Mouse (Mus musculus) left cerebral cortex, postnatal 10 days (tissue): Measurements from ENCODE around the gene Rundc1. TPM values are rescaled to one million over a fixed set of nuclear protein-coding genes. Genes with fewer than 3 reads are reported as not detected.

Experiments
- DNase-seq, 2 experiments: peaks; one replicate each; pipeline ENCODE4 v3.0.0; 2021 to 2022; ENCODE audit warnings: low spot score in 2 of 2, mixed read lengths in 1 of 2; ENCODE audit errors: extremely low spot score in 1 of 2
- intact Hi-C: fragments of 180-260 bp; cut with DNase I; formaldehyde crosslinking; loops from one replicate; pipeline ENCODE4 v1.15.1; 2025
- microRNA-seq: library from miRNA; unstranded; fragments of <30 nt; microRNA quantifications from one replicate; pipeline ENCODE4 v1.2.0, GENCODE M21; 2022
- total RNA-seq, 2 experiments: library from RNA; stranded (reverse); gene quantifications; 2 replicates each; pipeline ENCODE4 v1.2.3; 2021

The Rundc1 gene
- total RNA-seq, 2 experiments from 2014 or later, result 24.4 to 26.0 TPM

DNA sequence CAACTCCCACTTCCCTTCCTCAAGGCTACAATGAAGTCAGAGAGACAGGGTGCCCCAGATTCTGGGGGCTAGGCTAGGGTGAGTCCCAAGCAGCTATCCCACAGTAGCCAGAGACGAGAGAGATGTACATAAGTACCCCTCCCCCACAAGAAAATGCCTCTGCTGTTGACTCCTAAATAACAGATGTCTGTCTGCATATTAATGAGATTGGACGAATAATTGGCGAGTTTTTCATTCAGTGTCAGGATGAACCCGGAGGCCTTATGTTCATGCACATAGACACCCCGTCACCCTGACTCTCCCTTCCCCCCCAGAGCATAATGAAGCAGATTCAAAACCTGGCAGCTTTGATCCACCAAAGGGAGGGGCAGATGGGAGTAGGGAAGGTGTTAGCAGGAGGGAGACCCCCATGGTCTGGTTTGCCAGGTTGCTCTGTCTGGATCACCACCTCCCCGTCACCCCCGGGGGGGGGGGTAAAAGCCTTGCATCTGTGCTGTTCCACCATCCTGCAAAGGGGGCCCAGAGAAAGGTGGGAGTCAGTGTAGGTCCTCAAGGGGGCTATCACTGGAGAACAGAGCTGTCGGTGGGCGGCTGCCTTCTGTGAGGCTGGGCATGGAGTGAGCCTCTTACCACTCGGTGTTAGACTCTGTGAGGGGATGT, 52.8 kb downstream of the Rundc1 start:
- intact Hi-C loops, result no loop called here
- DNase-seq, result no peak

DNA sequence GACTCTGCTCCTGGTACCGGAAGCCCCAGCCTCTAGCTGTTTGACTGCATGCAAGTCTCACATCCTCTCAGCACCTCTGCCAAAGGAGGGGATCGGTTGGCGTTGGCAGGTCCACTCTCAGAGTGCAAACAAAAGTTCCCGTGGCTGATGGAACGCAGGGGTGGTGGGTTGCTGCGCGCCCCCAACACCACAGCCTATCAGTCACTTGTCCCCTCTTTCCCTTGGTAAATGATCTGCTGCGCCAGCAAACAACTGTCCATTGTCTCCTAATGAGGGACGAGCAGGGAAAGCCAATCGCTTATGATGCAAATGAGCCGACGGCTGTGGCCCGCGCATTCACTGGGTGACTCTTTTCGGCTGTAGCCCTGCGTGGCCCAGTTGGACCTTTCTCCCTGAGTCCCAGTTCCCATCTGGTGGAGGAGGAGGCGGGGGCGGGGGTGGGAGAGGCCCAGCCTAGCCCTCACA, 54.3 kb downstream of the Rundc1 start:
- DNase-seq, result no peak
- intact Hi-C loops, result no loop called here

DNA sequence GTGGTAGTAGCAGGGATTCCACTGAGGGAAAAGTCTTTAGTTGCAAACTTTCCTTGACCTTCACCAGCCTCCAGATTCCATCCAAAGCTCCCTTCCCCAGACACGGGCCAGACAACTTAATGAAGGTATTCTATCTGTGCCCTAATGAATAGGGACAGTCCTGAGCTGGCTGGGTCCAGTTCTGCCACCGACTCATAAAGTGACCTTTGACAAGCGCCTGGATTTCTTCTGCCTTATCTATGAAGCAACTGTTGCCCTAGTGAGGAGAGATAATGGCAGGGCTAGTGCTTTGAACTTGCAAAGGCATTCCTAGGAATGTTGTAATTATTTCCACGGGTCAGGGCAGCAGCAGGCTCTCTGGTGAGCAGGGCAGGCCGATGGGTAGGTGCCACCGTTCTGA, 56.0 kb downstream of the Rundc1 start:
- intact Hi-C loops, result no loop called here
- DNase-seq, result no peak

DNA sequence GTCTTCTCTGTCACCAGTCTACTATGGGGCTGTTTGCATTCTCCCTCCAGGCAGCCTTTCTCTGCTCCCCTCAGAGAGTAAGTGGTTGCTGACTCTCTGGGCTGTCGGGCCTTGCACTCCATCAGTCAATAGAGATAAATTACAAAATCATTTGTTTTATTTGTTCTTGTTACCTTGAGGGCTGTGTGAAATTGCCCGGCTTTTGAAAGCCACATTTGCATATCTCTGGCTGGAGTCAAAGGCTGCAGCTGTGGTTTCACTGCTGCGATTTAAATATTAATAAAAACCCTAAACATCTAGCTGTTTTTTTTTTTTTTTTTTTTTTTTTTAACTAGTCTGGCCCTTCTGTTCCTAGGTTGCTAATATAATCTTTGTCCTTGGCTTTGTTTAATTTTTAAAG, 58.9 kb downstream of the Rundc1 start:
- intact Hi-C loops, result no loop called here

DNA sequence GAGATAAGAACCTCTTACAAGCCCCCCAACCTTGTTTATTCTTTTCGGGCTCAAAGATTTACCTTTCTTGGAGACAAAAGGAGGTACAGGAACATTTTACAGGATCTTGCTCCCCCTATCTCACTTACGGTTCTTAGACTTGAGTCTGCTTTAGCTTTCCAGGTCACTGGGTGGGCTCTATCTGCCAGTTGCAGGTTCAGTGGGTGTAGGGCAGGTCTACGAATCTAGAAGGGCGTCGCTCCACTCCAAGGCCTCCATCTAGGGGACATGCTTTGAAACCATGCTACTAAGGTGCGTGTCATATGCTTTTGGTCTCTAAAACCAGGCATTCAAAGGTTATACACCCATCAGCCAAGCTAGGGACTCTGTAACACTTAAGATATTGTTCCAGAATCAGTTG, 59.4 kb downstream of the Rundc1 start:
- DNase-seq, result no peak
- intact Hi-C loops, result no loop called here

More for the DNA sequence above, 58.9 kb downstream of the Rundc1 start:
- no peak for DNase-seq

DNA sequence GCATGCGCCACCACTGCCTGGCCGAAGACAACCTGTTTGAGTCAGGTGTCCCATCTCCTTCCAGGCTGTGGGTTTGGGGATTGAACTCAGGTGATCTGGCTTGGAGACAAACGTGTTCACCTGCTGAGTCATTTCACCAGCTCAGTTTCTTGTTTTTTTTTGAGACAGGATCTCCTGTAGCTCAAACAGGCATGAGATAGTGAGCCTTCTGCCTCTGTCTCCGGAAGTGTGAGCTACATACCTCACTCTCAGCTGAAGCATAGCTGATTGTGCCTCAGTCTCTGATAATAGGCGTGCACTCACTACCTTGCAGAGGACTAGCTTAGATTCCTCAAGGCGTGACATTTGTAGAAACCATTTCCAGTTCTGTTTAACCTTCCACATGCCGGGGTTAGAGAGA, 59.9 kb downstream of the Rundc1 start:
- intact Hi-C loops, result no loop called here
- DNase-seq, result no peak

Small RNA genes within 50 kb of the gene (microRNA-seq; reads per million reads assigned to microRNA genes)
- gene Mir6929, result not detected

Other genes starting within 250 kb of the Rundc1 start
- under 1 TPM in 1 of 2 experiments, not detected in 1; 0.41 TPM for gene Ccr10, start 249.6 kb upstream of the Rundc1 start, total RNA-seq
- gene Ezh1, start 198.6 kb upstream of the Rundc1 start, total RNA-seq, result 10 to 100 TPM; 26.4 to 28.3 TPM
- 10 to 100 TPM; 57.4 to 59.1 TPM for gene Ramp2, start 179.1 kb upstream of the Rundc1 start, total RNA-seq
- gene Vps25, start 171.4 kb upstream of the Rundc1 start, total RNA-seq, result 10 to 100 TPM; 80.9 to 82.0 TPM
- 1 to 10 TPM; 4.2 to 4.5 TPM for gene Wnk4, start 164.5 kb upstream of the Rundc1 start, total RNA-seq
- under 1 TPM; 0.15 to 0.41 TPM for gene Cntd1, start 146.1 kb upstream of the Rundc1 start, total RNA-seq
- gene Coa3, start 146.0 kb upstream of the Rundc1 start, total RNA-seq, result 100 to 1,000 TPM in 1 of 2 experiments, 10 to 100 TPM in 1; 95.7 to 101 TPM
- 100 to 1,000 TPM; 174 to 188 TPM for gene Becn1, start 122.8 kb upstream of the Rundc1 start, total RNA-seq
- gene Psme3, start 108.9 kb upstream of the Rundc1 start, total RNA-seq, result 100 to 1,000 TPM; 100 to 108 TPM
- 1 to 10 TPM; 3.2 to 3.4 TPM for gene Aoc2, start 100.0 kb upstream of the Rundc1 start, total RNA-seq
- gene Aoc3, start 94.5 kb upstream of the Rundc1 start, total RNA-seq, result 1 to 10 TPM; 1.4 to 2.0 TPM
- not detected for gene G6pc, start 57.5 kb upstream of the Rundc1 start, total RNA-seq
- gene Aarsd1, start 7.5 kb upstream of the Rundc1 start, total RNA-seq, result 10 to 100 TPM; 45.1 to 45.2 TPM
- 1 to 10 TPM; 6.4 to 6.9 TPM for gene Gm27029, start 289 bp upstream of the Rundc1 start, total RNA-seq
- 1 to 10 TPM; 3.4 TPM for gene Ptges3l, start 248 bp downstream of the Rundc1 start, total RNA-seq
- 10 to 100 TPM; 49.9 to 58.1 TPM for gene Rpl27, start 17.2 kb downstream of the Rundc1 start, total RNA-seq
- gene Ifi35, start 23.3 kb downstream of the Rundc1 start, total RNA-seq, result 1 to 10 TPM; 1.8 to 2.8 TPM
- 100 to 1,000 TPM; 111 to 115 TPM for gene Rnd2, start 39.9 kb downstream of the Rundc1 start, total RNA-seq
- gene Vat1, start 41.1 kb downstream of the Rundc1 start, total RNA-seq, result 10 to 100 TPM; 50.3 to 54.3 TPM
- gene Brca1, start 126.9 kb downstream of the Rundc1 start, total RNA-seq, result 1 to 10 TPM; 1.1 to 1.2 TPM
- 100 to 1,000 TPM in 1 of 2 experiments, 10 to 100 TPM in 1; 98.9 to 100 TPM for gene Nbr1, start 127.1 kb downstream of the Rundc1 start, total RNA-seq
- gene Tmem106a, start 157.2 kb downstream of the Rundc1 start, total RNA-seq, result 1 to 10 TPM; 1.1 to 1.7 TPM
- not detected for gene Gm11634, start 174.2 kb downstream of the Rundc1 start, total RNA-seq
- gene Rdm1, start 202.1 kb downstream of the Rundc1 start, total RNA-seq, result 1 to 10 TPM; 4.0 to 4.7 TPM
- gene Arl4d, start 240.5 kb downstream of the Rundc1 start, total RNA-seq, result 10 to 100 TPM; 25.3 to 26.0 TPM